Mouse (Mus musculus) myocyte (in vitro differentiated cells): ENCODE data around the gene Man1c1.

Source experiments
- CEBPB ChIP-seq: IDR thresholded peaks from 2 replicates; pipeline ENCODE4 v1.6.1; 2011; ENCODE audit warnings: mild to moderate bottlenecking, moderate library complexity; ENCODE audit not compliant: poor library complexity, insufficient read depth, severe bottlenecking
- POLR2A ChIP-seq: IDR thresholded peaks from one replicate; pipeline ENCODE4 v1.6.1; 2011; ENCODE audit warnings: low read depth, mild to moderate bottlenecking, control low read depth, moderate library complexity; ENCODE audit not compliant: insufficient read length
- POLR2AphosphoS2 ChIP-seq: IDR thresholded peaks from one replicate; pipeline ENCODE4 v1.6.1; 2011; ENCODE audit warnings: low read depth, control low read depth; ENCODE audit not compliant: insufficient read length
- USF1 ChIP-seq: IDR thresholded peaks from one replicate; pipeline ENCODE4 v1.6.1; 2011; ENCODE audit warnings: low read depth, mild to moderate bottlenecking, control low read depth, moderate library complexity

DNA sequence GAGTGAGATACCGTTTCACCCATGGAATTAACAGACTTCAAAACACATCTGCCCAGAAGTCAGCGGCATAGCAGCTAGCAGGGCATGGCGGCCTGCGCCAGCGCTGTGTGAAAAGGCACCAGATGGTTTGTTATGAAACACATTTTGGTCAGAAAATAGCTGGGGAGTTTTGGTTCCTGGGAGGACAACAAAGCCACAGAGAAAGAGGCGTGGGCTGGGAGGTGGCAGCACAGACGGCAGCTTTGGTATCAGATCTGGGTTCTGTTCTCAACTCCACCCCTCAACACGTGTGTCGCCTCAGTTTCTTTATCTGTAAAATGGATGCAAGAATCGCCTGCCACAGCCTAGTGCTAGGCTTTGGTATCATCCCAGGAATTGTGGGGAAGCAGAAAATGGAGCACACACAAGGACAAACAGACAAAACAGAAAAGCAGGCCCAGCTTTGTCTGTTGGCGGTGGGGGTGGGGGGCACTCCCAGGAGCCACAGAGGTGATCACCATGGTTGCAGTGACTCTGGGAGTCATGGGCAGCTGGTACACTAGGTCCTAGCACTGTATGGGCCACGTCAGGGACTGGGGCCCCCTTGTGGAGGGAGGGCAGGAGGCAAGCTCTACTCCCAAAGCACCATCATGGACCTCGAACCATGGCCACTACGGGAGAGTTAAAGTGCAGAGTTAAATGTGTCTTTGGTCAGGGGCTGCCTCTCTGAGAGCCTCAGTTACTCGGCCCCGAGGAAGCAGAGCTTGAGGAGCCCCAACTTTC, 42.0 kb upstream of the Man1c1 start:
- TF ChIP-seq CEBPB (no peak), POLR2A (no peak), POLR2AphosphoS2 (no peak), USF1 (no peak)
